Mouse (Mus musculus): ENCODE results near the gene Tmem213. TPM values are rescaled to one million over a fixed set of nuclear protein-coding genes. Genes with fewer than 3 reads are reported as not detected.

Tmem213 gene
- total and polyA plus RNA-seq, 3 experiments = not detected

- no peak overlapping the region for H3K9ac ChIP-seq (ENCODE audit: insufficient read depth, low read depth)
- H3K9me3 ChIP-seq (replicated peaks; ENCODE audit: low read length) = no peaks in the 10 kb centered on the region
- TF ChIP-seq ZKSCAN1 (IDR thresholded peaks at IDR 0.05; ENCODE audit: borderline replicate concordance, low read depth, low read length) (no peak), ETS1 (conservative IDR thresholded peaks at IDR 0.05; ENCODE audit: low read depth, low read length) (no peak), CHD2 (IDR thresholded peaks at IDR 0.05; ENCODE audit: low read length) (peak; percentile 47; the same call in 1 of the 2 replicates), KAT2A (IDR thresholded peaks at IDR 0.05; ENCODE audit: insufficient replicate concordance, low read length) (no peak), MAZ (IDR thresholded peaks at IDR 0.05; ENCODE audit: low read depth, low read length) (no peak), NRF1 (IDR thresholded peaks at IDR 0.05; ENCODE audit: low read depth, low read length) (no peak), HCFC1 (IDR thresholded peaks at IDR 0.05; ENCODE audit: low read depth, low read length) (no peak; the same call in 1 of the 2 replicates), UBTF (IDR thresholded peaks at IDR 0.05; ENCODE audit: low read depth, low read length) (no peak)
- no peaks in the 10 kb centered on the region for H3K36me3 ChIP-seq (replicated peaks in 1 of 2; ENCODE audit: control insufficient read depth in 1 of 2, insufficient read depth in 1 of 2, low read length in 1 of 2)
- dilution Hi-C loops (cut with MboI; ENCODE audit: extremely low pct_ligation_motif_present, extremely low pct_unique_long_range_greater_than_20kb, low sequenced_read_pairs) (no loop called here), in situ Hi-C loops (cut with MboI; ENCODE audit: low pct_ligation_motif_present, low pct_unique_long_range_greater_than_20kb, low sequenced_read_pairs) (no loop called here)
- H3K4me3 ChIP-seq (replicated peaks in 1 of 3; ENCODE audit: low read depth in 2 of 3, low read length in 2 of 3, poor library complexity in 1 of 3) = no peak overlapping the region
- no peaks in the 10 kb centered on the region for H3K27me3 ChIP-seq (replicated peaks)
- H3K4me2 ChIP-seq (ENCODE audit: insufficient read depth, low read depth, poor library complexity, severe bottlenecking) = no peak overlapping the region
- H3K27ac ChIP-seq (ENCODE audit: insufficient read depth, low read depth) = no peak overlapping the region
- H3K4me1 ChIP-seq (ENCODE audit: control insufficient read depth in 1 of 2, insufficient read depth in 2 of 2) = no peaks in the 10 kb centered on the region
- no peaks in the 10 kb centered on the region for H3K79me2 ChIP-seq (replicated peaks; ENCODE audit: control insufficient read depth, extremely low read depth, insufficient read depth, poor library complexity, severe bottlenecking)
- no peak for DNase-seq (ENCODE audit: extremely low read depth)
Measured at GRCm38 (mm10) chr6:38087242-38088026, 21.6 kb upstream of the Tmem213 start.

GRCm38 (mm10) chr6:38092539-38092938 lies 16.5 kb upstream of the Tmem213 start:
- H3K79me2 ChIP-seq (replicated peaks; ENCODE audit: control insufficient read depth, extremely low read depth, insufficient read depth, poor library complexity, severe bottlenecking) = no peaks in the 10 kb centered on the region
- no peaks in the 10 kb centered on the region for H3K36me3 ChIP-seq (replicated peaks in 1 of 2; ENCODE audit: control insufficient read depth in 1 of 2, insufficient read depth in 1 of 2, low read length in 1 of 2)
- H3K27ac ChIP-seq (ENCODE audit: insufficient read depth, low read depth) = no peak overlapping the region
- TF ChIP-seq SIN3A (IDR thresholded peaks at IDR 0.05; ENCODE audit: low read length) (no peak), ZKSCAN1 (IDR thresholded peaks at IDR 0.05; ENCODE audit: borderline replicate concordance, low read depth, low read length) (no peak), JUN (IDR thresholded peaks at IDR 0.05; ENCODE audit: insufficient read depth, low read depth, low read length) (no peak), RAD21 (IDR thresholded peaks at IDR 0.05; ENCODE audit: low read depth, low read length) (no peak), EP300 (IDR thresholded peaks at IDR 0.05; ENCODE audit: low read length) (no peak), MXI1 (IDR thresholded peaks at IDR 0.05; ENCODE audit: low read depth, low read length) (no peak), MAZ (IDR thresholded peaks at IDR 0.05; ENCODE audit: low read depth, low read length) (no peak), BHLHE40 (IDR thresholded peaks at IDR 0.05; ENCODE audit: low read depth, low read length) (no peak)
- H3K27me3 ChIP-seq (replicated peaks) = no peaks in the 10 kb centered on the region
- no peak overlapping the region for H3K4me3 ChIP-seq (replicated peaks in 1 of 3; ENCODE audit: low read depth in 2 of 3, low read length in 2 of 3, poor library complexity in 1 of 3)
- no peak for DNase-seq (ENCODE audit: extremely low read depth)
- H3K4me1 ChIP-seq (ENCODE audit: control insufficient read depth in 1 of 2, insufficient read depth in 2 of 2) = no peaks in the 10 kb centered on the region
- H3K9ac ChIP-seq (ENCODE audit: insufficient read depth, low read depth) = no peak overlapping the region
- H3K9me3 ChIP-seq (replicated peaks; ENCODE audit: low read length) = no peaks in the 10 kb centered on the region
- no peak overlapping the region for H3K4me2 ChIP-seq (ENCODE audit: insufficient read depth, low read depth, poor library complexity, severe bottlenecking)
- dilution Hi-C loops (cut with MboI; ENCODE audit: extremely low pct_ligation_motif_present, extremely low pct_unique_long_range_greater_than_20kb, low sequenced_read_pairs) = no loop called here
- in situ Hi-C loops (cut with MboI; ENCODE audit: low pct_ligation_motif_present, low pct_unique_long_range_greater_than_20kb, low sequenced_read_pairs) = no loop called here

Measured in CH12.LX (cell line).